Comparison of ENCODE assay signal across 12 mouse cellular contexts in the genomic region with DNA sequence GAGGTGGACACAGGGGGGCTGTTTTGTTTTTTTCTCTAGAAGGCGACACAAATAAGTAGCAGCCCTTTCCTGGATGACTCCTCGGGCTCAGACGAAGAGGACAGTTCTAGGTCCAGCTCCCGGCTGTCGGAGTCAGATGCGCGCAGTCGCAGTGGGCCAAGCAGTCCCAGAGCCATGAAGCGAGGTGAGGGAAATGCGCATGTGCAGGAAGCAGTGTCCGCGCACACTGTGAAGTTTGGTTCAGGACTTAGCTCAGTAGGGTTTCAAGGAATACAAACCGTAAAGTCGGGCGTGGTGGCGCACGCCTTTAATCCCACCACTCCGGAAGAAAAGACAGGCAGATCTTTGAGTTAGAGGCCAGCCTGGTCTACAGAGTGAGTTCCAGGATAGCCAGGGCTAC. TPM values are rescaled to one million over a fixed set of nuclear protein-coding genes. Genes with fewer than 3 reads are reported as not detected.
DNase-seq lines count a peak whose midpoint lies in the region; ATAC-seq lines count a peak whose summit lies in the region.
"Had no signal": no experiment of that assay in that cellular context is flagged by ENCODE, and none has a peak within 500 bp of the region (broad histone marks: within the 10 kb centered on the region; RNA-seq: fewer than 3 reads in every experiment).

No protein-coding gene starts in this region.

- no peaks in the 10 kb centered on the region for H3K27me3 ChIP-seq in embryonic facial prominence, embryonic 14.5 days (replicated peaks; ENCODE audit: control insufficient read depth, insufficient read depth, low read length)

- H3K36me3 ChIP-seq in embryonic facial prominence, embryonic 14.5 days (ENCODE audit: control insufficient read depth, insufficient read depth, low read length): peaks cover 10% of the 10 kb centered on the region; the same call in 1 of the 2 replicates

- no peaks in the 10 kb centered on the region for H3K9me3 ChIP-seq in embryonic facial prominence, embryonic 14.5 days (ENCODE audit: control insufficient read depth, low read length)

- no peak overlapping the region for H3K9ac ChIP-seq in embryonic facial prominence, embryonic 14.5 days (ENCODE audit: low read depth, low read length)

- no peak for ATAC-seq in embryonic facial prominence, embryonic 14.5 days (ENCODE audit: low read depth)

- 88% methylated on average over 18 of the region's 18 CpGs for WGBS in embryonic facial prominence, embryonic 14.5 days

- DNase-seq in layer of hippocampus, adult 11-12 months (ENCODE audit: low spot score): peak; percentile 24
- DNase-seq in layer of hippocampus, adult 9-10 months (ENCODE audit: low spot score): no peak
- peak; percentile 55 for DNase-seq in WW6 (ENCODE audit: low read depth, low spot score)
- no peak for DNase-seq in embryonic facial prominence, embryonic 14.5 days (ENCODE audit: low spot score)
- peak; percentile 31 to 37 for DNase-seq in layer of hippocampus, postnatal 36 days
- DNase-seq in urinary bladder, postnatal 25 days (ENCODE audit: low spot score): no peak
- DNase-seq in Muller cell, postnatal 12 days (ENCODE audit: inconsistent ontology term): no peak
- DNase-seq: cerebellum, postnatal 36 days; kidney, adult 2 months; lung, adult 18-20 months; thymus, adult 2 months had no signal

- H3K4me3 ChIP-seq in embryonic facial prominence, embryonic 14.5 days (ENCODE audit: low read depth, low read length): no peak overlapping the region
- H3K4me3 ChIP-seq: left cerebral cortex, adult 2 months had no signal

- no peak overlapping the region for H3K27ac ChIP-seq in embryonic facial prominence, embryonic 14.5 days (replicated peaks; ENCODE audit: low read depth, low read length)
- H3K27ac ChIP-seq: left cerebral cortex, adult 2 months had no signal

- H3K4me2 ChIP-seq in embryonic facial prominence, embryonic 14.5 days (ENCODE audit: low read depth, low read length): 0 out of 2 replicates have a peak overlapping the region, but pooled peaks have one; percentile 10

- H3K4me1 ChIP-seq in embryonic facial prominence, embryonic 14.5 days (ENCODE audit: control insufficient read depth, insufficient read depth, low read length): peaks cover 10% of the 10 kb centered on the region; the same call in 1 of the 2 replicates

RNA-seq across cellular contexts. Expression of gene Dync2li1, which starts 54.7 kb away (rescaled TPM):
- polyA plus RNA-seq in embryonic facial prominence, embryonic 14.5 days (2014; fragmentation: Nextera tagmentation; extraction: Ambion mirVana): 28.3 and 32.7 TPM in 2 replicates
- total RNA-seq in layer of hippocampus, postnatal 36 days (2021): 10 to 100 TPM; 19.1 TPM

RNA-seq across cellular contexts. Expression of gene Plekhh2, which starts 59.9 kb away (rescaled TPM):
- polyA plus RNA-seq in embryonic facial prominence, embryonic 14.5 days (2014; fragmentation: Nextera tagmentation; extraction: Ambion mirVana): 8.0 and 9.0 TPM in 2 replicates
- total RNA-seq in layer of hippocampus, postnatal 36 days (2021): 1 to 10 TPM; 4.0 to 5.0 TPM

Comparison
In these comparisons a context has a peak if more than half of its experiments do, and no peak if none do; other contexts are left out.
1. DNase-seq: peak in layer of hippocampus, adult 11-12 months (single experiment), WW6 (single experiment) and layer of hippocampus, postnatal 36 days (2 of 2); none in layer of hippocampus, adult 9-10 months (single experiment), embryonic facial prominence, embryonic 14.5 days (single experiment), urinary bladder, postnatal 25 days (single experiment) and Muller cell, postnatal 12 days (single experiment).